Mouse (Mus musculus) brain, adult 2 months (tissue): ENCODE measurements around the gene Cfap299.

ENCODE experiments used
- DNase-seq: peaks from one replicate; pipeline ENCODE4 v3.0.0; 2011; ENCODE audit warnings: low read depth, low spot score

The Cfap299 gene

GRCm38 (mm10) chr5:98585915-98586314 is 256.8 kb downstream of the Cfap299 start:
- no peak for DNase-seq

GRCm38 (mm10) chr5:98613511-98613910 is 284.4 kb downstream of the Cfap299 start:
- DNase-seq: peak; percentile 68

DNA sequence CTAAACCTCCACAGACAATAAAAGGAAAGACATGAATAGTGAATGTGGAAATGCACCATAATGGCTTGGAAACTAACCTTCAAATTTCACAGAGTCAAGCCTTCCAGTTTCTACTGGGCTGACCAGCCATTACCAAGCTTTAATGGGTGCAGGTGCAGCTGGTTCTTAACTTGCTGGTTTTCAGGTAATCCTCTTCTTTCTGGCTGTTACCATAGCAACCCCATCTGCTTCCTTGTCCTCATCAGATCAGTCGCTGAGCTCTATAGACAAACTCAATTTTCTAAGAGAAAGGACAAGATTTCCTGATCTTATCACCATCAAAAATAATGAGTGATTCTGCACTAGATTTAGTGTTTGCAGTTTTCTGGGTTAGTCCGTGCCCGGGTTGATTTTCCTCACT is 287.8 kb downstream of the Cfap299 start:
- peak; percentile 18 for DNase-seq

GRCm38 (mm10) chr5:98617416-98617815 is 288.3 kb downstream of the Cfap299 start:
- peak; percentile 2 for DNase-seq

GRCm38 (mm10) chr5:98650345-98650744 is 321.2 kb downstream of the Cfap299 start:
- peak; percentile 70 for DNase-seq

DNA sequence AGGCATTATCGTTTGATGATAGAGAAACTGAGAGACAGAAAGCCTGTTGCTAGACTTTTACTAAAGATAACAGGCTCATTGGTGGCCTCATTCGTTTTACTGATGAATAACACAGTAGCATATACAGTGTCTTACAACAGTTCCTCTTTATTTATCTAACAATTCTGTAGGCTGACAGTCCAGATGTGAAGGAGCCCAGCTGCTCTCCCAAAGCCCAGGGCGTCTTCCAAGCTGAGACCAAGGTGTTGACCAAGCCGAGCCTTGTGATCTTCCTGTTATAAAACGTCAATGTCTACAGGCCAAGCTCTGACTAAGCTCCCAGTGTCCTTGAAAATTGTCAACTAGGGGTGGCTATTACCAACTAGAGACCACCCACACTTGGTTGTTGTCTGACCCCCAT is 321.9 kb downstream of the Cfap299 start:
- no peak for DNase-seq

- DNase-seq: no peak
Observed at GRCm38 (mm10) chr5:98688254-98688653, 359.1 kb downstream of the Cfap299 start.

- DNase-seq: no peak
Observed at GRCm38 (mm10) chr5:98692070-98692469, 363.0 kb downstream of the Cfap299 start.

DNA sequence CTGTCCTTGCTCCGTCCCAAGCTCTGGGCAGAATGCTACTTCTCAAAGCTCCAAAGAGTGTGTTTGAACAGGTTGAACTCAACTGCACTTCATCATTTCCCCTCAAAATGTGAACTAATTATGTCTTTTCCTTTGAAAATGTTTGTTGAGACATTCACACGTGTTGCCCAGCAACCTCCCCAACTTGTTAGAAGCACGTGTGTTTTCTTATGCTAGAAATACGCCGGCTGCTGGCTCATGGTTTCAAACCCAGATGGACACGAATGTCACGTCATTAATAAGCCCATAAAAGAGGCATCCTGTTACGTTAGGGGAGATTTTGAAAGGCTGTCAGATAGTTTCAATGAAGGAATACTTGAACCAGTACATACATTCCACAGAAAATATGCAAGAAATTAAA is 367.2 kb downstream of the Cfap299 start:
- DNase-seq: no peak

GRCm38 (mm10) chr5:98703963-98704362 is 374.9 kb downstream of the Cfap299 start:
- DNase-seq: no peak

- no peak for DNase-seq
Observed at GRCm38 (mm10) chr5:98706597-98706996, 377.5 kb downstream of the Cfap299 start.

DNA sequence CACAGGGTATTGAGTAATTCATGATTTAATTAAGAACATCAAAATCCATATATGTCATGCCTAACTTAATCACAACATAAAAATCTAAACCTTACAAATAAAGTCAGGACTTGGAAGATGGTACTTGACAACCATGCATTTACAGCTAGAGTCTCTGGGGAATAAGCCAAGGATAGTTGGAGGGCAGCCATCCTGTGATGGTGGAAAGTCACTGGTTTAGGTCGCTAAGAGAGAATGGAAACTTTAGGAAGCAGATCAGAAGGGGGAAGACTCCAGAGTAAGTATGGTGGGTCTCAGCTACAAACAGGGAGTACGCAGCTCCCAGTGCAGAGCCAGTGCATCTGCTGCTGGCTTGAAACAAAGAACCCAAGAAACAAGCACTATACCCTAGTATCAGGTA is 386.3 kb downstream of the Cfap299 start:
- peak; percentile 31 for DNase-seq

GRCm38 (mm10) chr5:98732157-98733009 is 403.3 kb downstream of the Cfap299 start:
- no peak for DNase-seq

GRCm38 (mm10) chr5:98733010-98733399 is 403.9 kb downstream of the Cfap299 start:
- DNase-seq: no peak

GRCm38 (mm10) chr5:98761858-98762652 is 433.0 kb downstream of the Cfap299 start:
- DNase-seq: peak; percentile 7

DNA sequence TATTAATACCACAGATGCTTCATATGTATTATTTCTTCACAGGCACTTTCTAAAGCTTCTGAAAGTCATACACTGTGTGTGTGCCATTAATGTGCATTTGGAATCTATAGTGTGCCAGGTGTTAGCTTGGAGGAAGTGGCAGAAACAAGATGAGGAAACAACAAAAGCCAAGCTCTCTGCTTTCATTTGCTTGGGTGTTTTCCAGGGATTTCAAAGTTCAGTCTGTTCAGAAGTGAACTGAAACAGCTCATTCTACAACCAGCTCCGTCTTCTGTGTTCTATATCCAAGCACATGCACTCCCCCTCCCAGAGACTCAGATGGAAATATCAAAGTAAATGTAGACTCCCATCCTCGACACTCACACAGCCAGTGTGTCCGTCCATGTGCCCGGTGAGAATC is 449.5 kb downstream of the Cfap299 start:
- peak; percentile 11 for DNase-seq

- DNase-seq: no peak
Observed at GRCm38 (mm10) chr5:98782066-98782465, 453.0 kb downstream of the Cfap299 start.

GRCm38 (mm10) chr5:98787735-98788134 is 458.6 kb downstream of the Cfap299 start:
- no peak for DNase-seq

DNA sequence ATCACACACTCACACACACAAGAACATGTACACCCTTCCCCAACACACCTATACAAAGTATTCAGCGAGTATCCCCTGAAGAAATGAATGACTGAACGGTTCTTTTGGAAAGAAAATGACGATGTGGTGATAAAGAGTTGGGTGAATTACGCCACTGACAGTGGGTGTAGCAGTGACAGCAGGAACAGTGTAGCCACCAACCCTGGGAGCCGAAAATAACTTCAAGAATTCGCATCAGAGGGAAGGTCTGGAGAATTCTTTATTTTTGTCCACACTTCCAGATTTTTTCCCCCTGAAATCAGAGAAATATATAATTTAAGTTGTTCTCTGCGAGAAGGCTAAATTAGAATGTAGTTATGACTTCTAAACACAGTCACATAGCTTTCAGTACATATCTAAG is 459.5 kb downstream of the Cfap299 start:
- DNase-seq: peak; percentile 68

DNA sequence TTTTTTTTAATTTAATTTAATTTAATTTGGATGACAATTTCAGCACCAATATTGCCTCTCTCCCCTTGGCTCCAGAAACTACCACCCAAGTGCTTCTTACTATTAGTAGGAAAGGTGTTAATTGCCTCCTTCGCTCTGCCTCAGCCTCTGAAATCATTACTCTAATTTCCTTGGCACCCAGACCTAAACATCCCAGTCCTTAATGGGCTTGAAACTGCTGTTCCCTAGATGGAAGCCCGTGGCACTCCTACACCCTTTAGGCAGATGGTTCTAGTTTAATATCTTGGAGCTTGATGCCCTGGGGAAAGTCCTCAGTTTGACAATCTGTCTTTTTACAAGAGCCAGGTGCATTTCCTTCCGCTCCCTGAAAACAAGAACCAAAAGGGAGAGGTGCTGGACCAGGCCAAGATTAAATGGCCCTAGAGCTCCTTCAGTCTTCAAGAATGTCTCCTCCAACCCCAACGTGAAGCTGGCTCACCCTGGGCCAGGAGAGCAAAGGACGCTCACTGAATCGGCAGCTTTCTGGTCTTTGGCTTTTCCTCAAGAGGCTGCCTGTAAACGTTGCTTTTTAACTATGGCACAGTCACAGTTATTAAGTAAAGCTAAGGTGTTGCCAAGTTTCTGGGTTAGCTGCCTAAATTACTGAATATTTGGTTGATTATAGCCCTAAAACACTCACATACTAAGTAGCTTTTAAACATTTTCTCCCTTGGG is 461.9 kb downstream of the Cfap299 start:
- DNase-seq: no peak

DNA sequence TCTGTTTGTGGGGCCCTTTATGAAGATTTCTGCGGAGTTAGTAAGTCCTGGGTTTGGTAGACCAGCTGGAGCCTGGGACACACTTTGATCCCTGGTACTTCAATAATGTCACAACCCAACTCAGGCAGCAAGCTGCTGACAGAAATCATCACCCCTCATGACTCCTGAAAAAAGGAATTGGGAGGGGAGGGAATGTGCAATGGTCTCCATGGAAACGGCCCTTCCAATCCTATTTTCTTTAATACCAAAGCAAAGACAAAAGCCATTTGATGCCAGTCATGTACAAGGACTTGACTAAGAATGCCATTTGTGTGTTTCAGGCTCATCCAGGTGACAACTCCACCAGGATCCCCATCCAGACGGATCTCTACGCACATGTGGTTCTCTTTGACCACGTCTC is 472.4 kb downstream of the Cfap299 start:
- DNase-seq: no peak

DNA sequence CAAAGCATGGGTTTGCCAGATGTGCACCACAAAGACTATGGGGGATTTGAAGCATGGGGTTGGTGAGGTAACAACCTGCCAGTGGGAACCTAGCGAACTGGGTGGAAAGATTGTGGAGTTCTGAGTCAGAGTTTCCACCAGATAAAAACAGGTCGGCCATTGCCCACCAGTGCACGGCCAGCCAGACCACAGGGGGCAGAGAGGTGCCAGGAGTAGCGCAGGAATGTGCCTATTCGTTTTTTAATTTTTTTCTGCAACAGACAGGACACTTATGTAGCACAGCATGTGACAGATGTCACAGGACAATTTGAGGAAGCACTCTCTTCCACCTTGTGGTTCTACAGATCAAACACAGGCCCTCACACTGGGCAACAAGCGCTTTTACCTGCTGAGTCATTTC is 475.7 kb downstream of the Cfap299 start:
- DNase-seq: no peak
